Mouse (Mus musculus) liver, adult 2 months (tissue): ENCODE measurements at regions not wholly inside any gene's neighbourhood (a gene's known extent, or its start where the extent isn't known, plus 50 kb on each side); places are given as distances from the start of the nearest gene placed in this dataset.

Source experiments
- CTCF ChIP-seq: fragments of 200-500 bp; IDR thresholded peaks from 2 replicates; pipeline ENCODE4 v1.5.1; 2011; ENCODE audit warnings: low read depth, low read length, control low read depth
- POLR2A ChIP-seq: fragments of 200-500 bp; IDR thresholded peaks from 2 replicates; pipeline ENCODE4 v1.6.1; 2011; ENCODE audit warnings: low read length, control low read depth; ENCODE audit not compliant: insufficient read depth; ENCODE audit errors: extremely low read depth

DNA sequence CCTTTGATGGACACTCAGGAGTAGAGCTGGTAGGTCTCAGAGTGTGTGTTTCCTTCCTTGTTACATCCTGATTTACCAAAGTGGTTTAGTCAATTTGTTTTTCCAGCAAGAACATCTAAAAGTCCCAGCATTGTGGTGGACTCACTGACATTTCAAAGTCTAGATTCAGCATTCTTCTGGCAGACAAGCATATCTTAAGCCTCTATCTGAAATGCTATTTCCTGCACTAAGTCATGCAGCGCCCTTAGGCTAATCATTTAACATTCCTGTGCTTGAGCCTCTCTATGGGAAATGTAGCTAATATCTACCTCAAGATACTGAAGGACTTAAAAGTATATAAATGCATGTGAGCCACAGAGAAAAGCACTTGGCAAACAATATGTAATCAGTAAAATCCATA is 3050.3 kb upstream of the Lrrc6 start:
- TF ChIP-seq CTCF = no peak
- no peak for TF ChIP-seq POLR2A
